Mouse (Mus musculus): ENCODE measurements around the gene Abhd12.

GRCm38 (mm10) chr2:150816676-150817402, 87.7 kb downstream of the Abhd12 start:
- no peak for TF ChIP-seq CTCF (conservative IDR thresholded peaks at IDR 0.05; ENCODE audit: insufficient read depth, insufficient read length, low read depth, low read length)
- no peak for TF ChIP-seq POLR2A (IDR thresholded peaks at IDR 0.05; ENCODE audit: low read depth, low read length)
